Mouse (Mus musculus) spleen, adult 12 weeks (tissue): ENCODE measurements around the gene Fabp1.

Experiments
- DNase-seq: peaks from one replicate; pipeline ENCODE4 v3.0.0; 2022; ENCODE audit warnings: low spot score

The Fabp1 gene

GRCm38 (mm10) chr6:71199612-71200011, at the start of gene Fabp1:
Gene Fabp1 (plus strand): TSS chr6:71199827.
- DNase-seq: no peak

- no peak for DNase-seq
Measured at GRCm38 (mm10) chr6:71151098-71151497, 48.5 kb upstream of the Fabp1 start.

- DNase-seq: no peak
Measured at GRCm38 (mm10) chr6:71153486-71153885, 46.1 kb upstream of the Fabp1 start.

GRCm38 (mm10) chr6:71154861-71155260, 44.8 kb upstream of the Fabp1 start:
- no peak for DNase-seq

DNA sequence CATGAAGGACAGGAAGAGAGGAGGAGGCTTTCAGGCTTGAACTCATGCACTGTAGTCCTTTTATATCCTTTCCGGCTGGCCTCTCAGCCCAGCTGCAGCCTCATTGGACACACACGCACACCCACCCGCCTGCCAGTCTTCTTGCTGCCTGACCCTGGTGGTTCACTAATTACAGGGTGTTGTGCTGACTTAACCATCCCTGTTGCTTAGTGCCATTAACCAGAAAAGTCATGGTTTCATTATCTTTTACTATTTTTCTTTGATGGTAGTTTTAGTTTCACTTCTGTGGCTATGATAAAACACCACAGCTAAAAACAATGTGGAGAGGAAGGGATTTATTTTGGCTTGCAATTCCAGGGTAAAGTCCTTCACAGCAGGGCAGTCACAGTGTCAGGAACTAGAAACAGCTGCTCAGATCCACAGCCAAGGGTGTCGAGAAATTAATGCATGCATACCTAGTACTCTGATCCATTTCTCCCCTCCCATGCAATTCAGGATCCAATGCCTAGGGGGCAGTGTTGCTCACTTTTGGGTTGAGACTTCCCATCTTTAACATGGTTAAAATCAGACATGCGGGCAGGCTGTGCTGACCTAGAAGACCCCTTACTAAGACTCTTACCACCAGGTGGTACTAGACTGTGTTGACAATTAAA, 42.8 kb upstream of the Fabp1 start:
- DNase-seq: peak; percentile 14

DNA sequence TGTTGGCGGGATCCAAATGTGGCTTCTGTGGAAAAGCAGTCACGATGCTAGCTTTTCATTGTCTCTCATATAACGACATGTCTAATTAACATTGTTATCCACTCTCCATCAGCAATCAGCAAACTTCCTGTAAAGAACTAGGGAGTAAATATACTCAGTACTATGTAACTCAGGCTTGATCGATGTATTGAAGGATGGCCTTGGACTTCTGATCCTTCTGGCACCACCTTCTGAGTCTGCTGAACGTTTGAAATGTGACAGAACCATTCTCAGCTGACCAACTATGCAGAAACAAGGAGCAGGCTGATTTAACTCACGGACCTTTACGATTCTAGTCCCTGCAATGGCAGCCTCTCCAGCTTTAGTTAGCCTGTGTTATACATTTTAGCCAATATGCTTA, 38.3 kb upstream of the Fabp1 start:
- no peak for DNase-seq

GRCm38 (mm10) chr6:71162269-71162668, 37.4 kb upstream of the Fabp1 start:
- no peak for DNase-seq

- DNase-seq: no peak
Measured at GRCm38 (mm10) chr6:71164394-71164793, 35.2 kb upstream of the Fabp1 start.

DNA sequence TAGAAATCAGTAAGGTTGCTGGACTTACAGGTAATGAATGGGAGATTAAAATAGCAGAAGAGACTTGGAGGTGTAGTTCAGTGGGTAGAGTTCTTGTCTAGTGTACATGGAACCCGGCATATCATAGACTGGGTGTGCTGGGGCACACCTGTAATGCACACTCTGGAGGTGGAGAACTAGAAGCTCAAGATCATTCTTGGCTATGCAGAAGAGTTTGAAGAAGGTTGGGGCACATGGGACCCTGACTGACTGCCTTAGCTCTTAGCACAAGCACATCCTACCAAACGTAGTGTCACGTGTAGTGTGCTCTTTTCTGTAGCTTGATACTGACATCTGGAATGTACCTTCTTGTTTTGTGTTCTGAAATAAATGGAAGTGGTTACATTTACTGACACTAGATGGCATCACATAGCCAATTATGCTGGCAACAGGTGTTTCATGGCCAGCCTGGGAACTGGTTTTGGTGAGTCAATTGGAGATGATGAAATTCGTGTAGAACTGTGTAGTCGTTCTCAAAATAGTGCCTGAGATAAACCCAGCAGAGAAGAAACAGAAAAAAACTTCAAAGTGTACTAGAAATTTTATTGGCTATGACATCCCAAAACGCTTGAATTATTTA, 33.0 kb upstream of the Fabp1 start:
- no peak for DNase-seq

DNA sequence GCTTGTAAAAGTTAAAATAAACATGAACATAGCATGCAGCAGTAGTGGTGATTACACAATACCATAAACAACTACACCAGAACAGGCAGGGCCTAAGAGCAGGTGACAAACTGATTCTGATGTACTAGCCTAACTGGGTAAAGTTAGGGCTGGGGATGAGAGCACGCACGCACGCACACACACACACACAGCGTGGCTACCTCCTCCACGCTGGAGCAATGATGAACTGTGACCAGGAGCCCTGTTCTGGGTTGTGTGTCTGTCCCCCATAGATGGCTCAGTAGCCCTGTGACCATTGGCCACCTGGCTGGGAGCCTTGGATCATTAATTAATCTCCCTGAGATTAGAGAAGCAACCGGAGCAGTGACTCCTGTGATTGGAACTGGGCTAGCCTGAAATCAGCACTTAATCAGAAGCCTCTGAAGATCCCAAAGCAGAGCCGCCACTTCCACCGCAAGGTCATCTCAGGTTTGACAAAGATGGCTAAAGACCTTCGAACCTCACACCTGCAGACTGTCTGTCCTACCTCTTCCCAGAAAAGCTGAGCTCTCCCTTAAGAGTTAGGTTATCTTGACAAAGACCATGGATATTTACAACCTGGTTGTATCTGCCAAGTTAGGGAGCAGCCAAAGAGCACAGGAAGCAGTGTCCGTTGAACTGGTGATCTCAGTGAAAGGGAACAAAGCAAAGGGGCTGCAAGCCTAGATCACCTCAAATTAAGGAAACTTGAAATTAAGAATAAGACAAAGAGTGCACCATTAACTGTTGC, 26.6 kb upstream of the Fabp1 start:
- no peak for DNase-seq

DNA sequence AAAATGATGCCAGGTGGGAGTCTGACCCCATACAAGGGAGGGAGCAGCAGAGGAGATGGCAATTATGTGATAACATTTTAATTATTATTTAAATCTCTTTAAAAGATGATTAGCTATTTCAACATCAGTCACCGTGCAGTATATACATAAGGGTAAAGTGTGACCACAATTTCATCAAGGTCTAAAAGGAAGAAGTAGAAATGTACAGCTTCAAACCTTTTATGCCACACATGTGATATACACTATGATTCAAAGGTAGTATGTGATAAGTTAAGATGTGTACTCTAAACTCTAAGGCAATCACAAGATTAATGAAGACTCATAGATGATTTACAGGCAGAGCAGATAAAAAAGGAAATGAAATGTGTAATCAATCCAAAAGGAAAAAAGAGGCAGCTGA, 19.0 kb upstream of the Fabp1 start:
- no peak for DNase-seq

DNA sequence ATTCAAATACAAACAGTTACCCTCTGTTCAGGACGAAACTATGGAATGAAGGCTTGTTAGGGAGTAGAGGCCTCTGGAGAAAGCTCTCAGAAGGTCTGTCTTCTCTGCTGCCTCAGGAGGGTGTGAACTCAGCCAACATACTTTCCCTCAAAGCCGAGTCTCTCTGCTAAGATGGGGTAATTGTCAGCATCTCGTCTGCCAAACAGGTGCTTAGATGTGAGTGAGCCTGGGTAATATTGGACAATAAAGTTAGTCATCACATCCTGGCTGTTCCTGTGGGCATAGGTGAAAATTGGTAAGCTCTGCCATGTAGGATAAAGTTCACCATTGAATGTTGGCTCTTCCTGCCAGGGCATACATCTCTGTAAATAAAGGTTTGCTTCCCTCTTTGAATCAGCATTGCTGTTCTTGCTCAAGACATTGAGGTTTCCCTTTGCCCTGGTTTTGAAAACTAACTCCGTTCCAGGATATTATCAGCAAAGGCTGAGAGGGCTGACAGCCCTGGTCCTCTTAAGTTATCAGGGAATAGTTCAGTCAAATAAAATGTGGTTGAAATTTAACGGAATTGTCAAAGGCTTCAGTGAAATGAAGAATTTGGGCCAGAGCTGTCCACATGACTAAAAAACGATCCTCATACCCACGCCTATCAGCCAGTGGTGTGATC, 14.6 kb upstream of the Fabp1 start:
- no peak for DNase-seq

DNA sequence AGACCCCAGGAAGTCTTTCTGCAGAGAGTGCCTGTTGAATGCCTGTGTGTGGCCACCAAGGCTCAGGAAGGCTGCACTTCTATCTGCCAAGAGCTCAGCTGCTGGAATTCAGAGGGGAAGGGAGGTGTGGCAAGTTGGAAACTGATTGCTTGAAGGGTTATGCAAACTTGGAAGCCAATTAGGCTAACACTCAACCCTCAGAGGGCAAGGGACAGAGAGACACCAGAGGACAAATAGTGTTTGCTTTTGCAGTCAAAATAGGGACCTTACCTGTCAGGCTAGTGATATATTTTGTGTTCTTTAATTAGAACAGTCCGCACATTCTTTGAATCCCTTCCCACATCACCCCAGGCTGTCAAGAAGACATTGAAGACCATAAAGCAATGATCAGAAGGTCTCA, 10.0 kb upstream of the Fabp1 start:
- DNase-seq: no peak

DNA sequence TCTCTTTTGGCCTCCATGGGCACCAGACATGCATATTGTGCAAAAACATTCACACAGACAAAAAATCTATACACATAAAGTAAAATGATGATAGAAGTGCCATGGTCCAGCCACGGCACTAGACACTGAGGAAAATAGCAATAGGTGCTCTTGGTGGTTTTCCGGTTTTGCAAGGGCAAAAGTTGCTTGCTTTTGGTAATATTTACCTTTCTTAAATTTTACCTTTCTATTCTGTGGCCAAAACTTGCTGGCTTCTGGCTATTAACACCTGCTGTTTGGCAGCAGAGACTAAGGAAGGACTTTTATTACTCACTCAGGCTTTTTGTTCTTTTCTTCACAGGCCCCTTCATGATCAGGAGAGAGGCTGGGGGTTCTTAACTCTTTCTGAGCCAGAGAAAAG, 9.1 kb upstream of the Fabp1 start:
- DNase-seq: no peak

- DNase-seq: no peak
Measured at GRCm38 (mm10) chr6:71193151-71193740, 6.4 kb upstream of the Fabp1 start.

DNA sequence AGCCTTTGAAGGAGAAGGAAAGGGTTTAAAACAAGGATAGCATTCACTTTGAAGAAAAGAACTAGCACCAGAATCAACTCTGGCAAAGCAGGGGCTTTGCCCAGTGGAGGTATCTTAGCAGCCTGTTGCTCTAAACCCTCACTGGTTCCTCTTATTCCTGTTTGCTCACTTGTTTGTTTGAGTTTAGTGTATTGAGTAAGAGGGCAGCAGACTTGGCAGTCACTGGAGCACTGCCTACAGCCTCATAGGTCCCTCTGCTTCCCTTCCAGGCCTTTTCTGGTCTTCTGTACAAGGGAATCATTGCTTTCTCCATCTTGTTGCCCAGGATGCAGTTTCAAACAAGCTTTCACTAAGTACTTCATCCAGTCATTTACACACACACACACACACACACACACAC, 3.5 kb upstream of the Fabp1 start:
- DNase-seq: no peak

DNA sequence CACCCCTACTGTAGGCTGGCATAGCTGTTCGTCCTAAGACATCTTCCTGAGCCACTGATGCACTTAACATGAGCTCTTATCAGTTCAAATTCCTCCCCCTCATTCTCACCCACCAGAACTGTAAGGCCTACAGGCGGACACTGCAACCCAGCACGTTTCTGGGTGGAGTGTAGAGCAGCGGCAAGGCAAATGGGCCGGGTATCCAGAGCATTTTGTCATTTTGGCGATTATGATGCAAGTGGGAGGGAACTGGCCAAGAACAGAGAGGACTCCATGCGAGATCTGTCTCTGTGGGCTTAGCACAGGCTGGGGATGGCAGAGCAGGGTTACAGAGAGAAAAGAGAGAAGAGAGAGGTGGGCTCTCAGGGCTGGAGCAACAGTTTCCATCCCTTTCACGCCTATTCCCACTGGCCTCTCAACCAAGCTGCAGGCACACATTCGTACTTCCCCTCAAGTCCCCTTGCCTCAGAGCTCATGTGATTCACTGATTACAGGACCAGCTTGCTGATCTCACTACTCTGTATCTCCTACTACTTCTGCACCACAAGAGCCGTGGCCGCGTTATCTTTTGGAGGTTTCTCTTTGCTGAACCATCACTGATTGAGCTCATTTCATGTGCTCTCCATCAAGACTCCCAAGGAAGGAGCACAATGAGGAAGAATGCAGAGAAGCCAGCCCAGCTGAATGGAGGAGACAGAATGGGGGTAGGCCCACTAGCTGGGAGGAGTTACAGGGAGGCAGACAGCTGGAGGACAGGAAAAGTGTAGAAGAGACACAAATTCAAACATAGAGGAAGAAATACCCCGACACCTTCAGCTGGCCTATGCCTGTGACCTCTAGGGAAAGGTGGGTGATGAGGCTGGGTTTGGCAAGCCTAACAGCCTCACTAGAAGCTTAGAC, 1.7 kb upstream of the Fabp1 start:
- no peak for DNase-seq

- no peak for DNase-seq
Measured at GRCm38 (mm10) chr6:71201925-71202324, 2.3 kb downstream of the Fabp1 start.

GRCm38 (mm10) chr6:71203674-71204073, 4.0 kb downstream of the Fabp1 start:
- no peak for DNase-seq

- DNase-seq: no peak
Measured at GRCm38 (mm10) chr6:71204166-71204565, 4.5 kb downstream of the Fabp1 start.

- no peak for DNase-seq
Measured at GRCm38 (mm10) chr6:71208691-71209090, 9.1 kb downstream of the Fabp1 start.
